Mouse (Mus musculus): ENCODE data around the gene Mtcp1.
A peak's percentile ranks its signal among the peaks of the same experiment; 100 is the strongest.

Mtcp1 gene

GRCm38 (mm10) chrX:75415936-75416785 is at the start of gene Mtcp1, which contains the start of the genes Cmc4 and Brcc3:
Mtcp1 (minus strand) TSS chrX:75416588.
Cmc4 (minus strand) TSS chrX:75416584.
Brcc3 (plus strand) TSS chrX:75416628.
- DNase-seq (ENCODE audit: low spot score) = peak; percentile 84

- no peak for DNase-seq (ENCODE audit: low spot score)
Observed at GRCm38 (mm10) chrX:75454597-75454996, 38.2 kb upstream of the Mtcp1 start.

GRCm38 (mm10) chrX:75409711-75410110 is 6.7 kb downstream of the Mtcp1 start:
- DNase-seq (ENCODE audit: low spot score) = no peak

- DNase-seq (ENCODE audit: low spot score) = no peak
Observed at GRCm38 (mm10) chrX:75403350-75403749, 13.0 kb downstream of the Mtcp1 start.

- peak; percentile 50 for DNase-seq (ENCODE audit: low spot score)
Observed at GRCm38 (mm10) chrX:75402668-75403067, 13.7 kb downstream of the Mtcp1 start.

- DNase-seq (ENCODE audit: low spot score) = no peak
Observed at GRCm38 (mm10) chrX:75399471-75399870, 16.9 kb downstream of the Mtcp1 start.

GRCm38 (mm10) chrX:75382195-75382771 is 34.1 kb downstream of the Mtcp1 start, which contains the start of the genes Fundc2 and F8:
Fundc2 (plus strand) TSS chrX:75382399.
F8 (minus strand) TSS chrX:75382615.
- DNase-seq (ENCODE audit: low spot score) = peak; percentile 72

GRCm38 (mm10) chrX:75381699-75382098 is 34.7 kb downstream of the Mtcp1 start:
- DNase-seq (ENCODE audit: low spot score) = no peak

- no peak for DNase-seq (ENCODE audit: low spot score)
Observed at GRCm38 (mm10) chrX:75381176-75381575, 35.2 kb downstream of the Mtcp1 start.

- no peak for DNase-seq (ENCODE audit: low spot score)
Observed at GRCm38 (mm10) chrX:75376815-75377214, 39.6 kb downstream of the Mtcp1 start.

GRCm38 (mm10) chrX:75372666-75373425 is 43.5 kb downstream of the Mtcp1 start:
- no peak for DNase-seq (ENCODE audit: low spot score)

- no peak for DNase-seq (ENCODE audit: low spot score)
Observed at GRCm38 (mm10) chrX:75370197-75370596, 46.2 kb downstream of the Mtcp1 start.
